Mouse (Mus musculus) T-cell, adult 2 months (primary cell): ENCODE results near the gene Ints6l.

Source experiments
- DNase-seq: peaks from one replicate; pipeline ENCODE4 v3.0.0; 2022; ENCODE audit warnings: low spot score

The Ints6l gene

GRCm38 (mm10) chrX:56454671-56455371 lies at the start of gene Ints6l:
Gene Ints6l (plus strand): TSS chrX:56454857.
- DNase-seq: peak; percentile 78

GRCm38 (mm10) chrX:56405482-56405881 lies 49.2 kb upstream of the Ints6l start:
- DNase-seq: no peak

GRCm38 (mm10) chrX:56406128-56406527 lies 48.5 kb upstream of the Ints6l start:
- DNase-seq: peak; percentile 1

GRCm38 (mm10) chrX:56416277-56416676 lies 38.4 kb upstream of the Ints6l start:
- no peak for DNase-seq

GRCm38 (mm10) chrX:56417541-56417940 lies 37.1 kb upstream of the Ints6l start:
- DNase-seq: peak; percentile 1

- DNase-seq: no peak
These were observed 24.1 kb upstream of the Ints6l start for GRCm38 (mm10) chrX:56430601-56431000.

- DNase-seq: no peak
These were observed 18.8 kb upstream of the Ints6l start for GRCm38 (mm10) chrX:56435758-56436283.

- no peak for DNase-seq
These were observed 7.9 kb upstream of the Ints6l start for GRCm38 (mm10) chrX:56446487-56447428.

GRCm38 (mm10) chrX:56447524-56448015 lies 7.1 kb upstream of the Ints6l start, which contains the start of gene Gm2174:
Gene Gm2174 (plus strand): TSS chrX:56447965.
- DNase-seq: no peak

GRCm38 (mm10) chrX:56455372-56456246 lies 952 bp downstream of the Ints6l start:
- peak; percentile 87 for DNase-seq

- DNase-seq: no peak
These were observed 1.7 kb downstream of the Ints6l start for GRCm38 (mm10) chrX:56456379-56456778.

- DNase-seq: no peak
These were observed 7.6 kb downstream of the Ints6l start for GRCm38 (mm10) chrX:56462020-56462933.

- no peak for DNase-seq
These were observed 10.2 kb downstream of the Ints6l start for GRCm38 (mm10) chrX:56464906-56465305.

- DNase-seq: no peak
These were observed 13.0 kb downstream of the Ints6l start for GRCm38 (mm10) chrX:56467688-56468087.

GRCm38 (mm10) chrX:56468422-56468821 lies 13.8 kb downstream of the Ints6l start:
- DNase-seq: no peak

GRCm38 (mm10) chrX:56474035-56474434 lies 19.4 kb downstream of the Ints6l start:
- DNase-seq: no peak

GRCm38 (mm10) chrX:56477553-56477952 lies 22.9 kb downstream of the Ints6l start:
- no peak for DNase-seq

- no peak for DNase-seq
These were observed 27.2 kb downstream of the Ints6l start for GRCm38 (mm10) chrX:56481906-56482305.

- DNase-seq: peak; percentile 44
These were observed 35.1 kb downstream of the Ints6l start for GRCm38 (mm10) chrX:56489758-56490157.

GRCm38 (mm10) chrX:56497241-56497640 lies 42.6 kb downstream of the Ints6l start:
- DNase-seq: no peak
